Mouse (Mus musculus) hindbrain, embryonic 10.5 days (tissue): ENCODE measurements around the gene Mboat1. TPM values are rescaled to one million over a fixed set of nuclear protein-coding genes. Genes with fewer than 3 reads are reported as not detected.

Experiments used
- DNase-seq: peaks from one replicate; pipeline ENCODE4 v3.0.0-alpha.2; 2017; ENCODE audit warnings: low spot score
- H3K27ac ChIP-seq: fragments of 300-500 bp; sonication (generic); 2 replicates; pipeline ENCODE4 v1.5.1; 2016; ENCODE audit warnings: mild to moderate bottlenecking, moderate library complexity
- H3K27me3 ChIP-seq: fragments of 300-500 bp; sonication (generic); 2 replicates; pipeline ENCODE4 v1.6.1; 2016; ENCODE audit warnings: mild to moderate bottlenecking; ENCODE audit not compliant: poor library complexity, insufficient read depth, severe bottlenecking
- H3K36me3 ChIP-seq: fragments of 300-500 bp; sonication (generic); 2 replicates; pipeline ENCODE4 v1.6.1; 2016; ENCODE audit warnings: mild to moderate bottlenecking, moderate library complexity
- H3K4me1 ChIP-seq: fragments of 300-500 bp; sonication (generic); replicated peaks from 2 replicates; pipeline ENCODE4 v1.6.1; 2016; ENCODE audit warnings: mild to moderate bottlenecking
- H3K4me3 ChIP-seq: fragments of 300-500 bp; sonication (generic); 2 replicates; pipeline ENCODE4 v1.5.1; 2016; ENCODE audit warnings: mild to moderate bottlenecking, moderate library complexity
- H3K9me3 ChIP-seq: fragments of 300-500 bp; sonication (generic); 2 replicates; pipeline ENCODE4 v1.6.1; 2016; ENCODE audit warnings: mild to moderate bottlenecking, moderate library complexity
- WGBS: fragments of 180-500 bp; shearing (Covaris S2); methylation state at CpG from one replicate; pipeline ENCODE4 v1.1.7; 2016; 5-methylcytosine and 5-hydroxymethylcytosine counted together
- polyA plus RNA-seq: library from polyadenylated mRNA; unstranded; fragments of >200 nt; fragmentation: Nextera tagmentation; extraction: Ambion mirVana; gene quantifications from 2 replicates; pipeline ENCODE4 v1.2.1, GENCODE M21; 2016

Gene Mboat1
- polyA plus RNA-seq, 1 experiment from 2014 or later, result 5.4 TPM

DNA sequence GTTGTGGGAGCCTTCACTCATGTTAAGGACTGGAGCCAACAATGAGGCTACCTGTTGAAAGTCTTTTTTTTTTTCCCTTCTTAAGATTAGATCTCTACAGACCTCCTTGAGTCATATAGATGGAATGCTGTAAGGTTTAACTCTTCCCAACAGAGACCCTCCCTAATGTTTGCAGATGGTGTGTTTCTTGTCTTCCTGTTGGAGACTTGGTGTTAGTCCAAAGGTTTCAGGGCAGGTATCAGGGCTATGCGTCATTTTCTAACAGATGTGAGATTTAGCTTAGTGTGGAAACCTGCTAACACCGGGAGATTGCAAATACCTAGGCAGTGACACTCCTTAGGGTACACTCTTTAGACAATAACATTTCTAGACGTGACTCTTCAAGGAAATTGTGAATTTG, 58.5 kb downstream of the Mboat1 start:
- no peak for DNase-seq
- no peaks in the 10 kb centered on the region for H3K27me3 ChIP-seq
- WGBS, result 86% methylated on average over 3 of the region's 3 CpGs
- H3K9me3 ChIP-seq, result no peaks in the 10 kb centered on the region
- no peak overlapping the region for H3K4me3 ChIP-seq
- no peaks in the 10 kb centered on the region for H3K4me1 ChIP-seq
- no peaks in the 10 kb centered on the region for H3K36me3 ChIP-seq
- H3K27ac ChIP-seq, result no peak overlapping the region

GRCm38 (mm10) chr13:30196661-30197060, 60.4 kb downstream of the Mboat1 start:
- DNase-seq, result no peak
- H3K27me3 ChIP-seq, result no peaks in the 10 kb centered on the region
- no peaks in the 10 kb centered on the region for H3K9me3 ChIP-seq
- 88% methylated on average over 8 of the region's 8 CpGs for WGBS
- H3K36me3 ChIP-seq, result no peaks in the 10 kb centered on the region
- no peaks in the 10 kb centered on the region for H3K4me1 ChIP-seq
- no peak overlapping the region for H3K4me3 ChIP-seq
- H3K27ac ChIP-seq, result no peak overlapping the region

DNA sequence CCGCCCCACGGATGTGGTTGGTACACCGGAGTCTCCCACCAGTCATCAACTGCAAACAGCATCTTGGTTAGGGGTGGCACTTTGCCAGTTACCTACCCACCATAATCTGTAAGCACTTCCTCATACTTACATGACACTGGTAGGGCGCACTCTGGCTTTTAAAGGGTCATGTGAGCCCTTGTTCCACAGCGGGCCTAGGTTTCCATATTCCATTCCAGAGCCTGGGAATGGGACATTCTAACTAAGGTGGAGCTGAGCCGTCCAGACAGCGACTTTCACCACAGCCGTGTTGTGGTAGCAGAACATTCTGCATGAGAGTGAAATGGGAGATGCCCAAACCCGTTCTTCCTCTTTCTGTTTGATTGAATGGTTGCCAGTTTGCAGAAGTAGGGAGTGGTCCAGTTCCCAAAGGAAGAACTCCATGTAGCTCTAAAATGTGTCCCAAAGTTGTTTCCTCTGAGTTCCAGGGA, 61.8 kb downstream of the Mboat1 start:
- DNase-seq, result no peak
- Histone ChIP-seq H3K36me3 (no peaks in the 10 kb centered on the region), H3K27ac (no peak overlapping the region), H3K27me3 (no peaks in the 10 kb centered on the region), H3K4me3 (no peak overlapping the region), H3K4me1 (no peaks in the 10 kb centered on the region), H3K9me3 (no peaks in the 10 kb centered on the region)
- WGBS, result 91% methylated on average over 9 of the region's 9 CpGs

DNA sequence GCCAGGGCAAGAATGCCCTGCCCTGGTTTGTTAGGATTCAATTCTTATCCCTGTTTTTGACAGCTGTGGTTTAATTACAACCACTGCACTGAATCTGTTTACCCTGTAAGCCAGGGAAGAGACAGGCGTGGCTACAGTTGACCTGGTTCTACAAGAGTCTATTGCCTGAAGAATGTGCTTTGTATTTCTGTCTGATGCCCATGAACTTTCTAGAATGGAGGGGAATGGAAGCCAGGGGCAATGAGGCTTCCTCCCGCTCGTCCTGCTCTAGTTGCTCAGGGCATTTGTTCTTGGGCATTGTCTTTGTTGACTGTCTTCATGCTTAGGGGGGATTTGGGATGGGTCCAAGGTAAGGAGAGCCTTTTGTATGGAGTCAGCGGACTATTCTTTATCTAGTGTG, 63.5 kb downstream of the Mboat1 start:
- H3K36me3 ChIP-seq, result no peaks in the 10 kb centered on the region
- no peaks in the 10 kb centered on the region for H3K9me3 ChIP-seq
- H3K27me3 ChIP-seq, result no peaks in the 10 kb centered on the region
- no peaks in the 10 kb centered on the region for H3K4me1 ChIP-seq
- no peak overlapping the region for H3K4me3 ChIP-seq
- WGBS, result 85% methylated on average over 4 of the region's 4 CpGs
- no peak overlapping the region for H3K27ac ChIP-seq
- no peak for DNase-seq

DNA sequence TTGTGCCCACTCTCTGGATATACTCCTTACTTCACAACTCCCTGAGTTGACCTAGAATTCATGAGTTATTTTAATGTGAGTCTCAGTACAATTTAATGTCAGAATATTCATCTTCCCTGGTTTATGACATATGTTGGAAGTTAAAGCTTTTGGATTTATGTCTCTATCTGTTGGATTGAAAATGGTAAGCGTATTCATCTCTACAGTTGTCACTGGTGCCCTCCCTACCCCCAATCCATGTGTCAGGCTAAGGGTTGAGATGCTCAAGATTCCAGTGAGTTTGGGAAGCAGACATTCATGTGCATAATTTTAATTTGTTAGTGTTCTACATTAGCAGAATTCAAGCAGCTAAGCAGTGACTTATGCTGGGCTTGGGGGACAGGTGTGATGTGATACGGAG, 64.4 kb downstream of the Mboat1 start:
- 96% methylated on average over 2 of the region's 2 CpGs for WGBS
- no peak overlapping the region for H3K4me3 ChIP-seq

GRCm38 (mm10) chr13:30203018-30203417, 66.7 kb downstream of the Mboat1 start:
- Histone ChIP-seq H3K36me3 (no peaks in the 10 kb centered on the region), H3K9me3 (no peaks in the 10 kb centered on the region), H3K27me3 (no peaks in the 10 kb centered on the region), H3K27ac (no peak overlapping the region), H3K4me1 (no peaks in the 10 kb centered on the region), H3K4me3 (no peak overlapping the region)
- 93% methylated on average over 2 of the region's 2 CpGs for WGBS
- DNase-seq, result no peak

More for the DNA sequence above, 64.4 kb downstream of the Mboat1 start:
- H3K9me3 ChIP-seq, result no peaks in the 10 kb centered on the region
- no peaks in the 10 kb centered on the region for H3K36me3 ChIP-seq
- H3K27me3 ChIP-seq, result no peaks in the 10 kb centered on the region
- H3K4me1 ChIP-seq, result no peaks in the 10 kb centered on the region
- no peak overlapping the region for H3K27ac ChIP-seq
- DNase-seq, result no peak

- Histone ChIP-seq H3K27me3 (no peaks in the 10 kb centered on the region), H3K27ac (no peak overlapping the region), H3K4me3 (no peak overlapping the region), H3K36me3 (no peaks in the 10 kb centered on the region), H3K4me1 (no peaks in the 10 kb centered on the region), H3K9me3 (no peaks in the 10 kb centered on the region)
- no peak for DNase-seq
- 87% methylated on average over 1 of the region's 1 CpGs for WGBS
Measured at GRCm38 (mm10) chr13:30208176-30208575, 71.9 kb downstream of the Mboat1 start.

DNA sequence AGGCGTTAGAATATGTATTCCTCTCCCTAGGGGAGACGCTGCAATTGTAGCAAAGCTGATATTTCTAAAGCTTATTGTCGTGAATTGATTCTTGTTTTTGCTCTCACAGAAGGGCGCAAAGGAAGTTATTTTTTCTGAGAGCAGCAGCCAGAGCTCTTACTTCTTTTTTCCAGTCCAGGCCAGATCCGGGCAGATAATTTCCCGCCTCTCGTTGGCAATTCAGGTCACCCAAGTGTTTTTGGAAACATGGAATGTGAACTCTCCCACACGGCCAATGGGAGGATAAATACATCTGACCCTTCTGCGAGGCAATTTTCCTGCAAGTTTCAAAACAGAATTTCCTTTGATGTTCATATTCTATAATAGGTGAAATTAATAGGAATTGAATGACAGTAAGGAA, 77.0 kb downstream of the Mboat1 start:
- Histone ChIP-seq H3K36me3 (no peaks in the 10 kb centered on the region), H3K9me3 (no peaks in the 10 kb centered on the region), H3K27me3 (no peaks in the 10 kb centered on the region), H3K27ac (no peak overlapping the region), H3K4me1 (no peaks in the 10 kb centered on the region), H3K4me3 (no peak overlapping the region)
- DNase-seq, result no peak
- 77% methylated on average over 9 of the region's 9 CpGs for WGBS

DNA sequence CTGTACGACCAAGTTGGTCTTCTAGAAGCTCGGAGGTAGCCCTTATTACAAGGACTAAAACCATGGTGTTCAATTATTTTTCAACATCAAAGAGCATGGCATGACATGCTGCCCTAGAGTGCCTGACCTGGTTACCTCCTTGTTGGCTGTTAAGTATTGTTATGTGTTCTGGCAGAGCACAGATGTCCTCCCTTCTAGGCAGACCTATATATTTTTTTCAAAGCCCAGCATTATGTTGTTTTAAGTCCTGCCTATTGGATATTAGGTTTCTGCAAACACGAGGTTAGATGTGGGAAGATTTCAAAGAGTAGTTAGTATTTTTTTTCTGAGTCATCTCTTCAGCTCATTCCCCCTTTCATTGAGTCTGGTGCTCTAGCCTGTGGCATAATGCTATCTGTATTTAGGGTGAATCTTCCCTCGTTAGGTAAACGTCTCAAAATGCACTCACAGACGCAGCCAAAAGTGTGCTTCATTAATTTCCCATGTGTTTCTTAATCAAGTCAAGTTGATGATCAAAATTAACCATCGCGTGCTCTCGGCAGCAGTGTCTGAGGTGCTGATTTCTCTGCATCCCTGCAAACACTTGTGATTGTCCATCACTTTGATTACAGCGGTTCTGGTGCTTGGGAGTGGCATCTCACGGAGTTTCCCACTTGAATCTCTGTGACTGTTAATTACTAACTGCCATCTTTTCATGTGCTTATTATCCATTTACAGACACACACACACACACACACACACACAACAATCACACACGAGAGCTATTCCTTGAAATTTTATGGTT, 81.5 kb downstream of the Mboat1 start:
- Histone ChIP-seq H3K27ac (no peak overlapping the region), H3K4me3 (no peak overlapping the region), H3K4me1 (peaks cover 16% of the 10 kb centered on the region), H3K27me3 (no peaks in the 10 kb centered on the region), H3K36me3 (no peaks in the 10 kb centered on the region), H3K9me3 (no peaks in the 10 kb centered on the region)
- WGBS, result 83% methylated on average over 12 of the region's 12 CpGs
- DNase-seq, result no peak

- no peak overlapping the region for H3K4me3 ChIP-seq
- H3K27me3 ChIP-seq, result no peaks in the 10 kb centered on the region
- H3K36me3 ChIP-seq, result peaks cover 3% of the 10 kb centered on the region; the same call in 1 of the 2 replicates
- WGBS, result 89% methylated on average over 7 of the region's 7 CpGs
- DNase-seq, result no peak
- no peaks in the 10 kb centered on the region for H3K9me3 ChIP-seq
- no peak overlapping the region for H3K27ac ChIP-seq
- peaks cover 16% of the 10 kb centered on the region for H3K4me1 ChIP-seq
Measured at GRCm38 (mm10) chr13:30219597-30219996, 83.3 kb downstream of the Mboat1 start.

DNA sequence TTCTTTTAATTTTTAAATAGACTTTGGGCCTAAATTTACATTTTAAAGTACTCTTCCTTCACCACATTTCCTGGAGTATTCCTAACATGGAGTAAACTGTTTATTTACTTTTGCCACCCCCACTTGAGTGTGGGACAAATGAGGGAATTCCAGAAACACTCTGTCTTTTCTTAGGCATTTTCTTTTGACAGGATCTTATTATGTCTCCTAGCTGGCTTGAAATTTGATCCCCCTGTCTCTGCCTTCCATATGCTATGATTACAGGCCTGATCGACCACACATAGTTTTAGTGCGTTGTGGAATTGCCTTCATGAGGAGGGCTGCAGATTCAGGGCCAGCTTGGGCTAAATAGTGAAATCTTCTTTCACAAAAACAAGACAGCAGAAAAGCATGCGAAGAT, 85.0 kb downstream of the Mboat1 start:
- peaks cover 3% of the 10 kb centered on the region; the same call in 1 of the 2 replicates for H3K36me3 ChIP-seq
- peaks cover 16% of the 10 kb centered on the region for H3K4me1 ChIP-seq
- WGBS, result 27% methylated on average over 3 of the region's 3 CpGs
- no peak overlapping the region for H3K27ac ChIP-seq
- H3K9me3 ChIP-seq, result no peaks in the 10 kb centered on the region
- DNase-seq, result no peak
- no peak overlapping the region for H3K4me3 ChIP-seq
- H3K27me3 ChIP-seq, result no peaks in the 10 kb centered on the region

GRCm38 (mm10) chr13:30224114-30224513, 87.8 kb downstream of the Mboat1 start:
- Histone ChIP-seq H3K36me3 (peaks cover 3% of the 10 kb centered on the region; the same call in 1 of the 2 replicates), H3K4me3 (no peak overlapping the region), H3K27me3 (no peaks in the 10 kb centered on the region), H3K9me3 (no peaks in the 10 kb centered on the region), H3K4me1 (peaks cover 16% of the 10 kb centered on the region), H3K27ac (no peak overlapping the region)
- 92% methylated on average over 10 of the region's 10 CpGs for WGBS
- DNase-seq, result no peak

DNA sequence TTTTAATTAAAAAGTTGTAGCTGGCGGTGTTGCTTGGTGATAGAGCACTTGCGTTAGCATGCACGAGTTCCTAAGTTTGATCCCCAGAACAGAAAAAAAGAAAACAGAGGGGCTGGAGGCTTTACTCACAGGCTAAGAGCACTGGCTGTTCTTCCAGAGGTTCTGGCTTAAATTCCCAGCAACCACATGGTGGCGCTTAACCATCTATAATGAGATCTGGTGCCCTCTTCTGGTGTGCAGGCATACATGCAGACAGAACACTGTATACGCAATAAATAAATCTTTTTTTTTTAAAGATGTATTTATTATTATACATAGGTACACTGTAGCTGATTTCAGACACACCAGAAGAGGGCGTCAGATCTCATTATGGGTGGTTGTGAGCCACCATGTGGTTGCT, 88.4 kb downstream of the Mboat1 start:
- Histone ChIP-seq H3K36me3 (peaks cover 3% of the 10 kb centered on the region; the same call in 1 of the 2 replicates), H3K9me3 (no peaks in the 10 kb centered on the region), H3K27me3 (no peaks in the 10 kb centered on the region), H3K4me1 (peaks cover 16% of the 10 kb centered on the region), H3K27ac (no peak overlapping the region), H3K4me3 (no peak overlapping the region)
- DNase-seq, result no peak
- 93% methylated on average over 6 of the region's 6 CpGs for WGBS
